Mouse (Mus musculus): ENCODE measurements around the gene Ranbp6. TPM values are rescaled to one million over a fixed set of nuclear protein-coding genes. Genes with fewer than 3 reads are reported as not detected.

Ranbp6 gene
- 17.0 and 18.5 TPM in 2 replicates for polyA plus RNA-seq (2012; rRNA removed)

GRCm38 (mm10) chr19:29812581-29813460 lies at the start of gene Ranbp6:
Ranbp6 (minus strand) TSS chr19:29812974.

GRCm38 (mm10) chr19:29805917-29806785 lies 6.6 kb downstream of the Ranbp6 start, which contains the start of gene 9930021J03Rik:
9930021J03Rik (minus strand) TSS chr19:29805989.

Other genes starting within 250 kb of the Ranbp6 start
- 10.2 and 12.1 TPM in 2 replicates for gene Ermp1, start 164.6 kb downstream of the Ranbp6 start, polyA plus RNA-seq (2012; rRNA removed)
- not detected in 2 replicates for gene Mlana, start 115.2 kb downstream of the Ranbp6 start, polyA plus RNA-seq (2012; rRNA removed)
- 29.8 and 30.5 TPM in 2 replicates for gene 9930021J03Rik, start 7.0 kb downstream of the Ranbp6 start, polyA plus RNA-seq (2012; rRNA removed)
- gene Il33, start 112.1 kb upstream of the Ranbp6 start, polyA plus RNA-seq (2012; rRNA removed), result 1.5 and 3.0 TPM in 2 replicates
- gene Trpd52l3, start 190.8 kb upstream of the Ranbp6 start, polyA plus RNA-seq (2012; rRNA removed), result not detected in 2 replicates
- 116 and 125 TPM in 2 replicates for gene Uhrf2, start 217.5 kb upstream of the Ranbp6 start, polyA plus RNA-seq (2012; rRNA removed)